Mouse (Mus musculus): ENCODE measurements around the gene Zfp287.

The Zfp287 gene

GRCm38 (mm10) chr11:62701218-62701617 is 30.5 kb downstream of the Zfp287 start:
- peak; percentile 34 for DNase-seq (ENCODE audit: low spot score)

GRCm38 (mm10) chr11:62699749-62700148 is 32.0 kb downstream of the Zfp287 start:
- no peak for DNase-seq (ENCODE audit: low spot score)

GRCm38 (mm10) chr11:62695126-62695525 is 36.6 kb downstream of the Zfp287 start:
- DNase-seq (ENCODE audit: low spot score): no peak

GRCm38 (mm10) chr11:62693299-62694184 is 38.2 kb downstream of the Zfp287 start:
- peak; percentile 37 for DNase-seq (ENCODE audit: low spot score)

GRCm38 (mm10) chr11:62691592-62691991 is 40.1 kb downstream of the Zfp287 start:
- DNase-seq (ENCODE audit: low spot score): no peak

- no peak for DNase-seq (ENCODE audit: low spot score)
Measured at GRCm38 (mm10) chr11:62679954-62680353, 51.8 kb downstream of the Zfp287 start.

- no peak for DNase-seq (ENCODE audit: low spot score)
Measured at GRCm38 (mm10) chr11:62678778-62679354, 52.8 kb downstream of the Zfp287 start.

GRCm38 (mm10) chr11:62676290-62676596 is 55.5 kb downstream of the Zfp287 start:
- DNase-seq (ENCODE audit: low spot score): no peak

GRCm38 (mm10) chr11:62675480-62676289 is 56.0 kb downstream of the Zfp287 start:
- DNase-seq (ENCODE audit: low spot score): peak; percentile 82

GRCm38 (mm10) chr11:62670006-62670405 is 61.7 kb downstream of the Zfp287 start:
- no peak for DNase-seq (ENCODE audit: low spot score)

GRCm38 (mm10) chr11:62669471-62669870 is 62.2 kb downstream of the Zfp287 start:
- no peak for DNase-seq (ENCODE audit: low spot score)

- DNase-seq (ENCODE audit: low spot score): no peak
Measured at GRCm38 (mm10) chr11:62668986-62669385, 62.7 kb downstream of the Zfp287 start.

- DNase-seq (ENCODE audit: low spot score): no peak
Measured at GRCm38 (mm10) chr11:62664250-62664649, 67.5 kb downstream of the Zfp287 start.

GRCm38 (mm10) chr11:62660885-62661284 is 70.8 kb downstream of the Zfp287 start:
- no peak for DNase-seq (ENCODE audit: low spot score)

GRCm38 (mm10) chr11:62652080-62652479 is 79.6 kb downstream of the Zfp287 start:
- no peak for DNase-seq (ENCODE audit: low spot score)

GRCm38 (mm10) chr11:62651563-62651962 is 80.1 kb downstream of the Zfp287 start:
- no peak for DNase-seq (ENCODE audit: low spot score)
